Mouse (Mus musculus): ENCODE data around the gene Sp2. TPM values are rescaled to one million over a fixed set of nuclear protein-coding genes. Genes with fewer than 3 reads are reported as not detected.

The Sp2 gene
- polyA plus RNA-seq, 1 experiment from 2014 or later: 10.6 TPM

GRCm38 (mm10) chr11:96933562-96934276 is 49.0 kb downstream of the Sp2 start:
- whole genome bisulfite sequencing: 65% methylated on average over 13 of the region's 13 CpGs
- Histone ChIP-seq H3K4me3 (ENCODE audit: low read depth, low read length) (no peak overlapping the region), H3K27me3 (replicated peaks; ENCODE audit: insufficient read depth, low read length) (no peaks in the 10 kb centered on the region), H3K27ac (ENCODE audit: low read length) (peak overlapping the region; percentile 63), H3K9ac (replicated peaks; ENCODE audit: low read depth) (no peak overlapping the region), H3K4me2 (replicated peaks; ENCODE audit: low read depth, low read length) (no peak overlapping the region), H3K4me1 (ENCODE audit: insufficient read depth, low read depth, low read length) (peaks cover 5% of the 10 kb centered on the region; the same call in 1 of the 2 replicates), H3K9me3 (ENCODE audit: low read length) (no peaks in the 10 kb centered on the region), H3K36me3 (ENCODE audit: insufficient read depth, low read length) (no peaks in the 10 kb centered on the region)
- TF ChIP-seq CTCF (IDR thresholded peaks at IDR 0.05) (no peak), EP300 (IDR thresholded peaks at IDR 0.05) (no peak)
- ATAC-seq (no peak), DNase-seq (ENCODE audit: low spot score) (no peak)

GRCm38 (mm10) chr11:96931327-96932062 is 51.3 kb downstream of the Sp2 start:
- TF ChIP-seq EP300 (IDR thresholded peaks at IDR 0.05) (peak; percentile 97), CTCF (IDR thresholded peaks at IDR 0.05) (no peak)
- Histone ChIP-seq H3K4me3 (ENCODE audit: low read depth, low read length) (no peak overlapping the region), H3K36me3 (ENCODE audit: insufficient read depth, low read length) (no peaks in the 10 kb centered on the region), H3K9ac (replicated peaks; ENCODE audit: low read depth) (no peak overlapping the region), H3K4me2 (replicated peaks; ENCODE audit: low read depth, low read length) (peak overlapping the region; percentile 33; the same call in 1 of the 2 replicates), H3K4me1 (ENCODE audit: insufficient read depth, low read depth, low read length) (peaks cover 5% of the 10 kb centered on the region; the same call in 1 of the 2 replicates), H3K27ac (ENCODE audit: low read length) (peak overlapping the region; percentile 82), H3K9me3 (ENCODE audit: low read length) (no peaks in the 10 kb centered on the region), H3K27me3 (replicated peaks; ENCODE audit: insufficient read depth, low read length) (no peaks in the 10 kb centered on the region)
- DNase-seq (ENCODE audit: low spot score) (peak; percentile 94), ATAC-seq (peak; percentile 76)
- 42% methylated on average over 8 of the region's 8 CpGs for WGBS

DNA sequence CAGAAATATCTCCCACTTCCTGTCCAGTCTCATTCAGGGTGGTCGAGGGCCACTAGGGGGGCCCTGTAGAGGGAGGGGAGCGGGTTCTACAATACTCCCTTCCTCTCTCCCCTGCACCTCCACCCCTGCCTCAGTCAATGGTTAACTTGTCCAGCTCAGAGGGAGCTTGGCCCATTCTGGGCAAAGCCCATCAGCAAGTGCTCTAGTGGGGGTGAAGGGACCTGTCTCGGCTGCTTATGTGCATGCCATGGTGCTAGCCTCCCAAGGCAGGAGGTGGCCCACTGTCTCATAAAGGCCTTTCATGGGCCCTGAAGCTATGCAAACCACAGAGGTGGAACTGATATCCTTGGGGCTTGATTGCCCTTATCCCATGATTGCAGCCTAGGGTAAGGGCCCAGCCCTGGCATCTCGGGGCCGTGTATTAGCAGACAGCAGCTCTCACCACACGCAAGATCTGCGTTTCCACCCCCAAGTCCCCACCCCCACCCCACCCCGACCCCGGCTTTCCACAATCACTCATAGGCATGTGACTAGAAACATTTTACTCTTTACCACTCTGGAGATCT is 52.9 kb downstream of the Sp2 start:
- Histone ChIP-seq H3K4me3 (ENCODE audit: low read depth, low read length) (peak overlapping the region; percentile 43), H3K4me1 (ENCODE audit: insufficient read depth, low read depth, low read length) (peaks cover 5% of the 10 kb centered on the region; the same call in 1 of the 2 replicates), H3K9me3 (ENCODE audit: low read length) (no peaks in the 10 kb centered on the region), H3K27ac (ENCODE audit: low read length) (peak overlapping the region; percentile 92), H3K36me3 (ENCODE audit: insufficient read depth, low read length) (no peaks in the 10 kb centered on the region), H3K4me2 (replicated peaks; ENCODE audit: low read depth, low read length) (peak overlapping the region; percentile 56), H3K27me3 (replicated peaks; ENCODE audit: insufficient read depth, low read length) (no peaks in the 10 kb centered on the region), H3K9ac (replicated peaks; ENCODE audit: low read depth) (peak overlapping the region; percentile 43)
- whole genome bisulfite sequencing: 49% methylated on average over 9 of the region's 9 CpGs
- DNase-seq (ENCODE audit: low spot score) (peak; percentile 32), ATAC-seq (peak; percentile 11)
- no peak for TF ChIP-seq EP300 (IDR thresholded peaks at IDR 0.05)
- no peak for TF ChIP-seq CTCF (IDR thresholded peaks at IDR 0.05)

GRCm38 (mm10) chr11:96929096-96929765 is 53.5 kb downstream of the Sp2 start:
- DNase-seq (ENCODE audit: low spot score) (peak; percentile 86), ATAC-seq (peak; percentile 76)

DNA sequence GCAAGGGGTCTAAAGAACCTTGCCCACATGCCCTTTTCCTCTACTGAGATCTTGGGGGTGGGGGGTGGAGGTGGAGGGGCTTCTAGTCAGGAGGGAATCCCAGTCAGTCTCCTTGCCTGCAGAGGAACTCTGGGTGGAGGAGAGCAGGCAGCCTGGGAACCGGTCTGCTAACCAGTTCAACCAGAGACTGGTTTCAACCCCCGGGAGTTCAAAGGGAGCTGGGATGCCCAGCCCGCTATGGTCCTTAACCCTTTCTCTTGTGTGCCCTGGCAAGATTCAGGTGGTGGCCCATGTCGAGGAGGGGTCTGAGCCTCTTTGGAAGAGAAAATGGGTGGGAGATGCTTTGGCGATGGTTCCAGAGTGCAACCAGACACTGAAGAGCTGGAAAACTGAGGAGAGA is 54.1 kb downstream of the Sp2 start:
- H3K4me2 ChIP-seq (replicated peaks; ENCODE audit: low read depth, low read length): peak overlapping the region; percentile 56
- peak overlapping the region; percentile 92 for H3K27ac ChIP-seq (ENCODE audit: low read length)
- no peaks in the 10 kb centered on the region for H3K27me3 ChIP-seq (replicated peaks; ENCODE audit: insufficient read depth, low read length)
- ATAC-seq: peak; percentile 51
- no peak overlapping the region for H3K9ac ChIP-seq (replicated peaks; ENCODE audit: low read depth)
- 2% methylated on average over 5 of the region's 5 CpGs for WGBS
- H3K36me3 ChIP-seq (ENCODE audit: insufficient read depth, low read length): no peaks in the 10 kb centered on the region
- H3K4me1 ChIP-seq (ENCODE audit: insufficient read depth, low read depth, low read length): no peaks in the 10 kb centered on the region
- TF ChIP-seq EP300 (IDR thresholded peaks at IDR 0.05) (no peak), CTCF (IDR thresholded peaks at IDR 0.05) (no peak)
- peak overlapping the region; percentile 43; the same call in 1 of the 2 replicates for H3K4me3 ChIP-seq (ENCODE audit: low read depth, low read length)
- peak; percentile 73 for DNase-seq (ENCODE audit: low spot score)
- H3K9me3 ChIP-seq (ENCODE audit: low read length): no peaks in the 10 kb centered on the region

More at GRCm38 (mm10) chr11:96929096-96929765, 53.5 kb downstream of the Sp2 start:
- 11% methylated on average over 13 of the region's 13 CpGs for WGBS
- TF ChIP-seq CTCF (IDR thresholded peaks at IDR 0.05) (no peak), EP300 (IDR thresholded peaks at IDR 0.05) (no peak)
- peak overlapping the region; percentile 56 for H3K4me2 ChIP-seq (replicated peaks; ENCODE audit: low read depth, low read length)
- peak overlapping the region; percentile 43 for H3K9ac ChIP-seq (replicated peaks; ENCODE audit: low read depth)
- H3K27ac ChIP-seq (ENCODE audit: low read length): peak overlapping the region; percentile 92
- H3K4me3 ChIP-seq (ENCODE audit: low read depth, low read length): peak overlapping the region; percentile 43
- H3K36me3 ChIP-seq (ENCODE audit: insufficient read depth, low read length): no peaks in the 10 kb centered on the region
- no peaks in the 10 kb centered on the region for H3K9me3 ChIP-seq (ENCODE audit: low read length)
- H3K4me1 ChIP-seq (ENCODE audit: insufficient read depth, low read depth, low read length): no peaks in the 10 kb centered on the region; the same call in 1 of the 2 replicates
- no peaks in the 10 kb centered on the region for H3K27me3 ChIP-seq (replicated peaks; ENCODE audit: insufficient read depth, low read length)

Data from lung, postnatal 0 days (tissue).